Mouse (Mus musculus) ES-Bruce4 (cell line): ENCODE data around the gene Gm29094.

Experiments
- CTCF ChIP-seq: IDR thresholded peaks from one replicate; pipeline ENCODE4 v1.8.1; 2011; ENCODE audit warnings: low read depth, low read length
- EP300 ChIP-seq: IDR thresholded peaks from 2 replicates; pipeline ENCODE4 v1.6.1; 2011; ENCODE audit warnings: low read depth, low read length; ENCODE audit not compliant: insufficient read depth
- POLR2A ChIP-seq: IDR thresholded peaks from one replicate; pipeline ENCODE4 v1.8.1; 2011; ENCODE audit warnings: low read length; ENCODE audit not compliant: insufficient read depth

DNA sequence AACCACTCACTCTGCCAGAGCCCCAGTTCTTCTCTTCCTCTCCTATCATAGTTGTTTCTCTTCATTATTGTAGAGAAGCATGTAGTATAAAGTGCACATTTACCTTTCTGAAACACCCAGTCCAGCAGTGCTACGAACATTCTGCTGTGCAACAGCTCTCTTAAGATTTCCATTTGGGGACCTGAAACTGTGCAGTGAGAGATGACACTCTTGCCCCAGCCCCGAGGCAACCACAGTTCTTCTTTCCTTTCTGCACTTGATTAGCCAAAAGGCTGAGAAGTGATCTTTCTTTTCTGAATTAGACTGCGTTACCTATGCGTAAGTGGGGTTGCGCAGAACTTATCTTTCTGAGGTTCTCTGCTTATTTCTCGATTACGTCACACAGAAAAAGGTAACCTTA lies 28.9 kb downstream of the Gm29094 start:
- no peak for TF ChIP-seq EP300
- no peak for TF ChIP-seq POLR2A
- no peak for TF ChIP-seq CTCF
